Mouse (Mus musculus): ENCODE data around the gene Itprip.

- no peak for TF ChIP-seq POLR2A (IDR thresholded peaks at IDR 0.05; ENCODE audit: borderline replicate concordance, low read depth, low read length)
- TF ChIP-seq CTCF (IDR thresholded peaks at IDR 0.05; ENCODE audit: low read depth, low read length) = no peak
These were observed 34.6 kb downstream of the Itprip start for GRCm38 (mm10) chr19:47884296-47885085.
